Mouse (Mus musculus): ENCODE data around the gene Bcas3. TPM values are rescaled to one million over a fixed set of nuclear protein-coding genes. Genes with fewer than 3 reads are reported as not detected.
A peak's percentile ranks its signal among the peaks of the same experiment; 100 is the strongest.

Gene Bcas3
- polyA plus RNA-seq, 1 experiment from 2014 or later: 16.6 TPM

- H3K4me1 ChIP-seq (replicated peaks): 0 out of 2 replicates have a peak, but pooled peaks cover 3% of the 10 kb centered on the region
- no peak for ATAC-seq (replicated peaks; ENCODE audit: insufficient number of reproducible peaks, insufficient read depth, low FRiP score, low read depth)
- H3K4me2 ChIP-seq: no peak overlapping the region
- H3K36me3 ChIP-seq: no peaks in the 10 kb centered on the region
- no peak overlapping the region for H3K4me3 ChIP-seq
- H3K27ac ChIP-seq: no peak overlapping the region
- no peak overlapping the region for H3K9ac ChIP-seq
- H3K27me3 ChIP-seq: no peaks in the 10 kb centered on the region
- 58% methylated on average over 6 of the region's 6 CpGs for WGBS
- H3K9me3 ChIP-seq (replicated peaks): no peaks in the 10 kb centered on the region
These were observed 74.4 kb downstream of the Bcas3 start for GRCm38 (mm10) chr11:85427353-85427752.

- Histone ChIP-seq H3K4me1 (replicated peaks) (0 out of 2 replicates have a peak, but pooled peaks cover 3% of the 10 kb centered on the region), H3K4me3 (no peak overlapping the region), H3K27ac (no peak overlapping the region), H3K27me3 (no peaks in the 10 kb centered on the region), H3K9me3 (replicated peaks) (no peaks in the 10 kb centered on the region), H3K9ac (no peak overlapping the region), H3K36me3 (no peaks in the 10 kb centered on the region), H3K4me2 (no peak overlapping the region)
- 38% methylated on average over 3 of the region's 3 CpGs for WGBS
- no peak for ATAC-seq (replicated peaks; ENCODE audit: insufficient number of reproducible peaks, insufficient read depth, low FRiP score, low read depth)
These were observed 75.3 kb downstream of the Bcas3 start for GRCm38 (mm10) chr11:85428227-85428626.

GRCm38 (mm10) chr11:85430743-85431448 lies 77.9 kb downstream of the Bcas3 start:
- 65% methylated on average over 11 of the region's 11 CpGs for WGBS
- H3K9me3 ChIP-seq (replicated peaks): no peaks in the 10 kb centered on the region
- no peak overlapping the region for H3K27ac ChIP-seq
- H3K36me3 ChIP-seq: no peaks in the 10 kb centered on the region
- no peaks in the 10 kb centered on the region for H3K27me3 ChIP-seq
- H3K4me3 ChIP-seq: no peak overlapping the region
- H3K4me2 ChIP-seq: no peak overlapping the region
- no peak overlapping the region for H3K9ac ChIP-seq
- ATAC-seq (replicated peaks; ENCODE audit: insufficient number of reproducible peaks, insufficient read depth, low FRiP score, low read depth): no peak
- 0 out of 2 replicates have a peak, but pooled peaks cover 3% of the 10 kb centered on the region for H3K4me1 ChIP-seq (replicated peaks)

- H3K9me3 ChIP-seq (replicated peaks): no peaks in the 10 kb centered on the region
- 82% methylated on average over 5 of the region's 5 CpGs for WGBS
- H3K27me3 ChIP-seq: no peaks in the 10 kb centered on the region
- H3K4me3 ChIP-seq: no peak overlapping the region
- no peak for ATAC-seq (replicated peaks; ENCODE audit: insufficient number of reproducible peaks, insufficient read depth, low FRiP score, low read depth)
- no peaks in the 10 kb centered on the region for H3K4me1 ChIP-seq (replicated peaks)
- H3K36me3 ChIP-seq: no peaks in the 10 kb centered on the region
- H3K4me2 ChIP-seq: no peak overlapping the region
- no peak overlapping the region for H3K9ac ChIP-seq
- H3K27ac ChIP-seq: no peak overlapping the region
These were observed 94.4 kb downstream of the Bcas3 start for GRCm38 (mm10) chr11:85447375-85447774.

GRCm38 (mm10) chr11:85453598-85454304 lies 100.8 kb downstream of the Bcas3 start:
- H3K4me2 ChIP-seq: no peak overlapping the region
- no peak overlapping the region for H3K4me3 ChIP-seq
- no peak; the same call in 1 of the 2 replicates for ATAC-seq (replicated peaks; ENCODE audit: insufficient number of reproducible peaks, insufficient read depth, low FRiP score, low read depth)
- no peak overlapping the region for H3K27ac ChIP-seq
- WGBS: 47% methylated on average over 8 of the region's 8 CpGs
- 0 out of 2 replicates have a peak, but pooled peaks cover 2% of the 10 kb centered on the region for H3K4me1 ChIP-seq (replicated peaks)
- no peak overlapping the region for H3K9ac ChIP-seq
- H3K9me3 ChIP-seq (replicated peaks): no peaks in the 10 kb centered on the region
- H3K27me3 ChIP-seq: no peaks in the 10 kb centered on the region
- no peaks in the 10 kb centered on the region for H3K36me3 ChIP-seq

GRCm38 (mm10) chr11:85454305-85454682 lies 101.3 kb downstream of the Bcas3 start:
- ATAC-seq (replicated peaks; ENCODE audit: insufficient number of reproducible peaks, insufficient read depth, low FRiP score, low read depth): no peak

GRCm38 (mm10) chr11:85461536-85461935 lies 108.6 kb downstream of the Bcas3 start:
- WGBS: 84% methylated on average over 7 of the region's 7 CpGs

More at GRCm38 (mm10) chr11:85454305-85454682, 101.3 kb downstream of the Bcas3 start:
- Histone ChIP-seq H3K9me3 (replicated peaks) (no peaks in the 10 kb centered on the region), H3K4me1 (replicated peaks) (0 out of 2 replicates have a peak, but pooled peaks cover 2% of the 10 kb centered on the region), H3K36me3 (no peaks in the 10 kb centered on the region), H3K4me3 (no peak overlapping the region), H3K27me3 (no peaks in the 10 kb centered on the region), H3K9ac (no peak overlapping the region), H3K27ac (no peak overlapping the region), H3K4me2 (no peak overlapping the region)
- 69% methylated on average over 5 of the region's 5 CpGs for WGBS

GRCm38 (mm10) chr11:85469526-85469925 lies 116.6 kb downstream of the Bcas3 start:
- no peaks in the 10 kb centered on the region for H3K27me3 ChIP-seq
- ATAC-seq (replicated peaks; ENCODE audit: insufficient number of reproducible peaks, insufficient read depth, low FRiP score, low read depth): no peak
- H3K9ac ChIP-seq: no peak overlapping the region
- H3K4me2 ChIP-seq: no peak overlapping the region
- no peaks in the 10 kb centered on the region for H3K9me3 ChIP-seq (replicated peaks)
- H3K4me1 ChIP-seq (replicated peaks): 0 out of 2 replicates have a peak, but pooled peaks cover 3% of the 10 kb centered on the region
- 50% methylated on average over 1 of the region's 1 CpGs for WGBS
- H3K27ac ChIP-seq: no peak overlapping the region
- H3K4me3 ChIP-seq: no peak overlapping the region
- no peaks in the 10 kb centered on the region for H3K36me3 ChIP-seq

More at GRCm38 (mm10) chr11:85461536-85461935, 108.6 kb downstream of the Bcas3 start:
- Histone ChIP-seq H3K36me3 (no peaks in the 10 kb centered on the region), H3K27me3 (no peaks in the 10 kb centered on the region), H3K4me3 (no peak overlapping the region), H3K9ac (no peak overlapping the region), H3K27ac (no peak overlapping the region), H3K4me1 (replicated peaks) (no peaks in the 10 kb centered on the region), H3K4me2 (no peak overlapping the region), H3K9me3 (replicated peaks) (no peaks in the 10 kb centered on the region)
- no peak for ATAC-seq (replicated peaks; ENCODE audit: insufficient number of reproducible peaks, insufficient read depth, low FRiP score, low read depth)

- H3K4me3 ChIP-seq: no peak overlapping the region
- H3K36me3 ChIP-seq: no peaks in the 10 kb centered on the region
- H3K4me2 ChIP-seq: no peak overlapping the region
- 67% methylated on average over 4 of the region's 4 CpGs for WGBS
- H3K9me3 ChIP-seq (replicated peaks): no peaks in the 10 kb centered on the region
- 0 out of 2 replicates have a peak, but pooled peaks cover 3% of the 10 kb centered on the region for H3K4me1 ChIP-seq (replicated peaks)
- H3K9ac ChIP-seq: no peak overlapping the region
- no peaks in the 10 kb centered on the region for H3K27me3 ChIP-seq
- no peak for ATAC-seq (replicated peaks; ENCODE audit: insufficient number of reproducible peaks, insufficient read depth, low FRiP score, low read depth)
- H3K27ac ChIP-seq: no peak overlapping the region
These were observed 117.5 kb downstream of the Bcas3 start for GRCm38 (mm10) chr11:85470508-85470907.

GRCm38 (mm10) chr11:85474326-85474725 lies 121.4 kb downstream of the Bcas3 start:
- no peak overlapping the region for H3K27ac ChIP-seq
- no peaks in the 10 kb centered on the region for H3K9me3 ChIP-seq (replicated peaks)
- H3K4me2 ChIP-seq: peak overlapping the region; percentile 46
- H3K4me1 ChIP-seq (replicated peaks): 0 out of 2 replicates have a peak, but pooled peaks cover 3% of the 10 kb centered on the region
- H3K9ac ChIP-seq: no peak overlapping the region
- ATAC-seq (replicated peaks; ENCODE audit: insufficient number of reproducible peaks, insufficient read depth, low FRiP score, low read depth): no peak
- WGBS: 16% methylated on average over 12 of the region's 12 CpGs
- no peaks in the 10 kb centered on the region for H3K36me3 ChIP-seq
- no peaks in the 10 kb centered on the region; the same call in 1 of the 2 replicates for H3K27me3 ChIP-seq
- H3K4me3 ChIP-seq: peak overlapping the region; percentile 9; the same call in 1 of the 2 replicates

GRCm38 (mm10) chr11:85482737-85483467 lies 129.9 kb downstream of the Bcas3 start:
- no peak overlapping the region for H3K4me3 ChIP-seq
- no peaks in the 10 kb centered on the region for H3K4me1 ChIP-seq (replicated peaks)
- WGBS: 77% methylated on average over 6 of the region's 6 CpGs
- ATAC-seq (replicated peaks; ENCODE audit: insufficient number of reproducible peaks, insufficient read depth, low FRiP score, low read depth): no peak
- H3K4me2 ChIP-seq: no peak overlapping the region
- H3K27me3 ChIP-seq: no peaks in the 10 kb centered on the region
- no peak overlapping the region for H3K27ac ChIP-seq
- H3K36me3 ChIP-seq: no peaks in the 10 kb centered on the region
- no peak overlapping the region for H3K9ac ChIP-seq
- H3K9me3 ChIP-seq (replicated peaks): no peaks in the 10 kb centered on the region

All from heart, embryonic 15.5 days (tissue).